Mouse (Mus musculus) adrenal gland, adult 18-20 months (tissue): ENCODE measurements at regions not wholly inside any gene's neighbourhood (a gene's known extent, or its start where the extent isn't known, plus 50 kb on each side); places are given as distances from the start of the nearest gene placed in this dataset.
A peak's percentile ranks its signal among the peaks of the same experiment; 100 is the strongest.

Experiments used
- DNase-seq, 2 experiments: peaks; one replicate each; pipeline ENCODE4 v3.0.0; 2021 to 2022; ENCODE audit warnings: low spot score in 2 of 2

DNA sequence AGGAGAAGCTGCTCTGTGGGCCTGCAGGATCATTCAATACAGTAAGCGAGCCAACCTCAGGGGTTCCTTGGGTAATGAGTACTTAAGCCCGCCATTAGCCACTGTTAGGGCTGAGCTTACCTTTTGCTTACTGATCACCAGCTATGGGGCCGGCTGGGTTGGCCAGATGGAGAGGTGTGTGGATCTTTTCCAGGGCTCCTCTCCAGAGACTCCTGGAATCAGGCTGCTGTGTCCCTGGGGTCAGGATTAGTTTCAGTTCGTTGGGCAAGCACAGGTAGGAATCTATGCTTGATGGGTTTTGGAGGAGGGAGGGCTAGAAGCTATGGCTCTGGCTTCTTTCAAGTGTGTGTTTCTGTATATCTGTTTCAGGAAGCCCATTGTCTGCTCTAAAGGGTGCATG, 175.7 kb upstream of the Gjb5 start:
- no peak for DNase-seq

DNA sequence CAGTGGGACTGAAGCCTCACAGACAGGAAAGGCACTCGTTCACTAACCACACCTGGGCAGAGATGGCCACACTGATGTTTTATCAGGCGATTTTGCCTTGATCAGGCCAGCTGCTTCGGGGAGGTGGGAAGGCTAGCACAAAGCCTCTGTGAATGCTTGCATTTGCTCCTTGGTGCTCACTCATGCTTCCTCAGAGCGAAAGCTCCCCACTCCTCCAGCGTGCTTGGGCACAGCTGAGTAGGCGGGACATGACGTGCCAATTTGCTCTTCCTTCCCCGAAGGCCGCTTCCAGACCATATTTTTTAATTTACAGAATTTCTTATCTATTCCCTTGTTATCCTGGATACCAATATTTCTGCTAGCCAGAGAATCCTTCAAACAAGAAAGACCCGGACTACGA, 172.8 kb upstream of the Gjb5 start:
- DNase-seq, result no peak

DNA sequence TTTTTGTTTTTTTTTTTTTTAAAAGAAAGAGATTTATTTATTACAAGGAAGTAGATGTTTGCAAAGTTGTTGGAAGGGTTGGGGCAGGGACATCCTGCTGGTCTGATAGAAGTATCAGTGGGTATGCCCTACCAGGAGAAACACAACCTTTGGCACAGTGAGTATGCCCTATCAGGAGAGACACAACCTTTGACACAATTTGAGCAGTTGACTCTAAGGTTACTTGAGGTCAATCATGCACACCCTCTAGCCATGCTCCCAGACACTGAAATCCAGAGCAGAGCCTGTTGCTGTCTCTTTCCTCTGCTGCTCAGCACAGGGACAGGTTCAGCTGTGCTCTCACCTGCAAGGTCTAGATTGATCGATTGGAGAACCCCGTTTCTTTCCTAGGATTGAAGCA, 164.2 kb upstream of the Gjb5 start:
- no peak for DNase-seq

GRCm38 (mm10) chr4:127517978-127518377, 160.0 kb upstream of the Gjb5 start:
- peak in 1 of 2 experiments; percentile 24 for DNase-seq

DNA sequence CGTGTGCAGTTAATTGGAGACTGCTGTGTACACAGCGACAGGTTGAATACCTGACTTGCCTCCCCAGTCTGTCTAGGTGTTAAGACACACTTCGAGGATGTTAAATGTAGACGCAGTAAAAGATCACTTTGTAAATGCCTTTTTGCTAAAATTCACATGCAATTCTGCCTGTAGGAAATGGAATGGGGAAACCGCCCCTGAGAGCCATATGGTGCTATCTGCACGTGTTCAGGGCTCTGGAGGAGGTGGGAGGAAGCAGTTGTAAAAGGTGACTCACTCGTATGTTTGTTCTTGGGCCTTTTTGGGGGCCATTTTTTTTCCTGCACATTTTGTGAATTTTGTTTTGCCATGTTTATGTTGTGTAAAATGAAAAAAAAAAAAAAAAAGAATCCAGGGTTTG, 159.6 kb upstream of the Gjb5 start:
- DNase-seq, result no peak

GRCm38 (mm10) chr4:127509936-127510335, 152.0 kb upstream of the Gjb5 start:
- no peak for DNase-seq

- no peak for DNase-seq
Observed at GRCm38 (mm10) chr4:127502621-127503020, 144.6 kb upstream of the Gjb5 start.

- DNase-seq, result no peak
Observed at GRCm38 (mm10) chr4:127501881-127502280, 143.9 kb upstream of the Gjb5 start.

GRCm38 (mm10) chr4:127487016-127487780, 129.2 kb upstream of the Gjb5 start:
- no peak for DNase-seq

- no peak for DNase-seq
Observed at GRCm38 (mm10) chr4:127485238-127485637, 127.3 kb upstream of the Gjb5 start.

GRCm38 (mm10) chr4:127482461-127482860, 124.5 kb upstream of the Gjb5 start:
- DNase-seq, result no peak

DNA sequence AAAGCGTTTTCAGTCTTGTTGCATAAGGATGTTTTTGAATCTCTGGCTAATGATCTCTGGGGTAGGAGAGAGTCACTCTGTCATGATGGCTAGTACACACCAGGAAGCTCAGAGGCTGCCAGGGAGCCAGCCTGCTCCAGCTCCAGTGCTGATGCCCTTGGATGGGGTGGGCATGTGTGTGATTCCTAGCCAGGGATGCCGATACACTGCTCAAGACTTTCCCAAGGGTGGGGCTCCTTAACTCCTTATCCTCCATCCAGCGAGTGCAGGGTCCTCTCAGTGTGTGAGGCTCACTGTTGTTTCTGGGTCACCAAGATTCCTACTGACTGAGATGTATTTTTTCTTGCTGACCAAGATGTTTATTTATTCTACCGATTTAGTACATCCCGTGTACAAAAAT, 122.4 kb upstream of the Gjb5 start:
- DNase-seq, result no peak

DNA sequence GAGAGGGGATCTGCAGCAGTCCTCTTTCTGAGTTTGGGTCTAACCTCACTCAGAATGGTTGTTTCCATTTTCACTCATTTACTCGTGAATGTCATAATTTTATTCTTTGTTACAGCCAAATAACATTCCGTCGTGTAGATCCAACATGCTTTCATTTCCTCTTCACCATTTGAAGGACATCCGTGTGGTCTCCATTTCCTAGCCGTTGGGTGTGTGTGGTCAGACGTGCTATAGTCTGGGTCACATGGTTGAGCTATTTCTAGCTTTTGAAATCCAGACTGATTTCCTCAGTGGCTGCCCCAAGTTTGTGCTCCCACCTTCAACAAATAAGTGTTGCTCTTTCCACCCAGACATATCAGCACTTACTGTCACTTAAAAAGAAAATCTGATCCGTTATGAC, 111.9 kb upstream of the Gjb5 start:
- DNase-seq, result no peak

DNA sequence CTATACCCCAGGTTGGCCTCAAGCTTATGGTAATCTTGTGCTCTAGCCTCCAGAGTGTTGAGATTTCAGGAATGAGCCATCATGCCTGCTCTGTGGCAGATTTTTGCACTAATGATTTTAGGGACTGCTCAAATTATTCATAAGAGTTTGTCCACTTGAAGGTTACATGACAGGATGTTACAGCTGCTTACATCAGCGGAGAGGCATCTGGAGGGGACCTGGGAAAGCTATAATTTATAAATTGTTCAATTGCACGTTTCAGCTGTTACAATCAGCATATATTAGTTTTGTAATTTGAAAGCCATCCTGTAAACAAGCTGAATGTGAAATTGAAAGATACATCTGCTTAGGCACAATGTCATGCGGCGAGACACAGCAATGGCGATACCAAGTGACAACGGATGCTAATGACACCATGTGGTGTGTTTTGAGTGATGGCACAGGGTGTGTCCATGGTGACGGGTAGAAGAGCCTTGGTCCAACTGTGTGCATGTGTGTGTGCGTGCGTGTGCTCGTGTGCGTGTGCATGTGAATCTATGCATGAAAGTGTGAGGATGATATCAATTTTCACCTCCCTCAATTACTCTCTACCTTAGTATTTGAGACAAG, 96.6 kb upstream of the Gjb5 start:
- DNase-seq, result no peak

GRCm38 (mm10) chr4:127452081-127452480, 94.1 kb upstream of the Gjb5 start:
- DNase-seq, result no peak

DNA sequence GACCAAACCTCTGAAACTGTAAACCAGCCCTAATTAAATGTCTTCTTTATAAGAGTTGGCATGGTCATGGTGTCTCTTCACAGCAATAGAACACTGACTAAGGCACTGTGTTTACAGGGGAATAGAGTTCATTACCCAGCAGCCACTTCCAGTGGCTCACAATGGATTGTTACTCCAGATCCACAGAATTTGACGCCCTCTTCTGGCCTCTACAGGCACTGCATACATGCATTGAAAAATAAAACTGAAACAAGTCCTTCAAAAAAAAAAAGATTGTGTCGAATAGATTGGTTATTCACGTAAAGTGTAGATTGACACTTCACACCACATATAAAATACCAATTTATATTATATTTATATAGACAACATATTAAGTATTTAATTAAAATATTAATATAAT, 87.3 kb upstream of the Gjb5 start:
- no peak for DNase-seq

- DNase-seq, result no peak
Observed at GRCm38 (mm10) chr4:127444056-127444455, 86.1 kb upstream of the Gjb5 start.

- no peak for DNase-seq
Observed at GRCm38 (mm10) chr4:127442001-127442400, 84.0 kb upstream of the Gjb5 start.

- DNase-seq, result no peak
Observed at GRCm38 (mm10) chr4:127440602-127441001, 82.6 kb upstream of the Gjb5 start.

- DNase-seq, result peak; percentile 63 to 65
Observed at GRCm38 (mm10) chr4:127435076-127435475, 77.1 kb upstream of the Gjb5 start.

- DNase-seq, result no peak
Observed at GRCm38 (mm10) chr4:127430237-127430636, 72.3 kb upstream of the Gjb5 start.

DNA sequence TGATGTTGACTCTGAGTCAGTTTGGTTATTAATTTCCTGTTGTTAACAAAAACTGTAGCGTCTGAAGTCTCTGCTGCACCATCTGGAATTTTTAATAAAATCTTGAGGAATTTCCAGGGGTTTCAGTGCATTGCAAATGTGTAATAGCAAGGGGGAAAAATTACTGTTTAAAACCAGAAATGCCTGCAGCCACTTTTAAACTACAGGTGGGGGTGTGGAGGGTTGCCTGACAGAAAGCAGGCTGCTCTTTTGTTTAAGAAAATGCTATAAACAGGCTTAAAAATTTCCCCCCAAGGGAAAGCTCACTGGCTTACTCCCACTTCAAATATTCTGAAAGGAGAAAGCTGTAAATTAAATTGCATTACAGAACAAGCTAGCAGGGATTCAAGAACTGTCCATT, 71.8 kb upstream of the Gjb5 start:
- no peak for DNase-seq

GRCm38 (mm10) chr4:127423855-127424254, 65.9 kb upstream of the Gjb5 start:
- no peak for DNase-seq
